Mouse (Mus musculus): ENCODE measurements at regions not wholly inside any gene's neighbourhood (a gene's known extent, or its start where the extent isn't known, plus 50 kb on each side); places are given as distances from the start of the nearest gene placed in this dataset.
A peak's percentile ranks its signal among the peaks of the same experiment; 100 is the strongest.

DNA sequence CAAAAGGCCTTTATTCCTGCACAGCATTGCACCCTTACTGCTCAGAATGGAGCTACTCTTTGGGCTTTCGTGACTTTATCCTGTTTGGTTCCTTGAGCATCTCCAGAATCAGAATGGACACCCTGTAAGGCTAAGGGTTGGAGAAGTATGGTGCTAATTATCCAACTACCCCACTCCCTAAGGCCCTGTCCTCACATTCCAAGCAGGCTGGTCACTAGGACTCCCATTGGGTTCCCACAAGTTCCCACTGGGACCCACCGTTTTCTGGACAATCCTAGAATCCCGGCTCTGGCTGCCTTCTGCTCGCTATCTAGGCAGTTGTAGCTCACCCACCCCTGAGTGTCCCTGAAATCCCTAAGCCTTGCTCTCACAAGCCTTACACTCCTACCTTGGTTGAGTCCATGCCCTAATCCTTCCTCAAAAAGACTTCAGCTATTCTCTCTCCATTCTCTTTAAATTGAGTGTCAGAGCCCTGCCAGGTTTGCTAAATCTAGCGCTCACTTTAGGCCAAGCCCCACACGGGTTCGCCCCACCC lies 146.1 kb downstream of the Efcab1 start:
- H3K27ac ChIP-seq (ENCODE audit: low read depth, low read length) = no peak overlapping the region
- no peaks in the 10 kb centered on the region for H3K27me3 ChIP-seq (replicated peaks; ENCODE audit: control insufficient read depth, insufficient read depth, low read length)
- H3K4me1 ChIP-seq (replicated peaks; ENCODE audit: control insufficient read depth, insufficient read depth, low read length) = no peaks in the 10 kb centered on the region
- peak overlapping the region; percentile 26; the same call in 1 of the 2 replicates for H3K4me2 ChIP-seq
- WGBS = 24% methylated on average over 7 of the region's 7 CpGs
- H3K9ac ChIP-seq (ENCODE audit: low read depth, low read length) = no peak overlapping the region
- no peaks in the 10 kb centered on the region for H3K36me3 ChIP-seq (ENCODE audit: control insufficient read depth, insufficient read depth, low read length)
- H3K4me3 ChIP-seq (ENCODE audit: low read depth, low read length) = no peak overlapping the region
- ATAC-seq (replicated peaks; ENCODE audit: low FRiP score) (0 out of 2 replicates have a peak, but pooled peaks have one; percentile 7), DNase-seq (ENCODE audit: low spot score) (no peak)
- H3K9me3 ChIP-seq (ENCODE audit: control insufficient read depth, low read length) = no peaks in the 10 kb centered on the region

DNA sequence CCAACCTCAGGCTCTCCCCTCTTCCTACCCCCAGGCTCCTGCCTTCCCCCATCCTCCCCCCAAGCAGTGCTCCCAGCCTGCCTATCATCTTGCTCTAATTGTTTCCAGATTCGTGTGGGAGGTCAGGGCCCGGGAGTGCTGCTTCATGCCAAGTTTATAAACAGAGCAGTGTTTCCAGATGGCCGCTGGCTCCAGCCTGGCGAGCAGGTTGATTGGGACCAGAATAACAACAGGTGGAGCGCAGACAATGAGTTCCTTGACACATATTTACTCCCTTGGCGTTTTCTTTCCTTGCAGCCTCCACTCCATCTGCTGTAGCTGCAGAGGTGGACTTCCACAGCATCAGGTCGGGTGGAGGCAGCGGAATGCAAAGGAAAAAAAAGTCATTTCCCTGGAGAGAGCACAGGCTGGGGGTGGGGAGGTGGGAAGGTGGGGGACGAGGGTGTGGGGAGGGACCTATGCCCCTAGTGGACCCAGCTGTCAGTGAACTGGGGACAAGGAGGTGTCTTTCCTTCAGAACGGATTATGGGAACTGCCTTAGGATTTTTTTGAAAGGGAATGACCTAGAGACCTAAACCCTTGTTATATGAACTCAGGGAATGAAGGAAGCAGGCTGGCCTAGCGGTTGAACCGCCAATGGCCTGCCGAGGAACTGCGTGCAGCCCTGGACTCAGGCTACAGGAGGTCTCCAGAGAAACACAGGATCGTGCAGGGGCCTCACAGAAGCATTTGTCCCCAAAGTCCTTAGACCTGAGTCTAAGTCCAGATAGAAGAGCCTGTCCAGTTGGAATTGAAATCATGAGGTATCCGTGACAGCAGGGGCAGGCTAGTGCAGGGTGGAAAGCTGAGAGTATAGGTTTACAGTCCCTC lies 146.8 kb downstream of the Efcab1 start:
- H3K27me3 ChIP-seq (replicated peaks; ENCODE audit: control insufficient read depth, insufficient read depth, low read length) = no peaks in the 10 kb centered on the region
- H3K36me3 ChIP-seq (ENCODE audit: control insufficient read depth, insufficient read depth, low read length) = no peaks in the 10 kb centered on the region
- H3K27ac ChIP-seq (ENCODE audit: low read depth, low read length) = peak overlapping the region; percentile 28
- 11% methylated on average over 16 of the region's 16 CpGs for WGBS
- no peaks in the 10 kb centered on the region for H3K4me1 ChIP-seq (replicated peaks; ENCODE audit: control insufficient read depth, insufficient read depth, low read length)
- DNase-seq (ENCODE audit: low spot score) = peak; percentile 43
- H3K9me3 ChIP-seq (ENCODE audit: control insufficient read depth, low read length) = no peaks in the 10 kb centered on the region
- H3K9ac ChIP-seq (ENCODE audit: low read depth, low read length) = no peak overlapping the region
- H3K4me2 ChIP-seq = peak overlapping the region; percentile 26; the same call in 1 of the 2 replicates
- peak; percentile 53 for ATAC-seq (replicated peaks; ENCODE audit: low FRiP score)
- H3K4me3 ChIP-seq (ENCODE audit: low read depth, low read length) = no peak overlapping the region

DNA sequence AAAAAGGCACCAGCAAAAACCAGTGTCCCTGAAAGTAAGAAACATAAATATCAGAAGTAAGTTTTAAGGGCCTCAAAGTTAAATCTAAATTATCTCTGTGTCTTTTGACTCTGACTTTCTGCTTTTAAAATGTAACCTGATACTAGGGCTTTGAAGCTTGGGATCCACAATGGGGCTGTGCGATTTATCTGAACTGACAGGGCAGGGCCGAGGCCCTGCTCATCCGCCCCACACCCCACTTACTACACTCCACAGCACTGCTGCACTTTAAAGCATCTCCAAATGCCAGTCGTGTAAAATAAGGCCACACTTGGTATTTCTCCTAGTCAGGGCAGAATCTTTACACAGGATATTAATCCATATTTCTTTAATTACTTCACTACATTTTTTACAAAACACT lies 147.4 kb downstream of the Efcab1 start:
- WGBS = 16% methylated on average over 4 of the region's 4 CpGs
- H3K36me3 ChIP-seq (ENCODE audit: control insufficient read depth, insufficient read depth, low read length) = no peaks in the 10 kb centered on the region
- H3K27ac ChIP-seq (ENCODE audit: low read depth, low read length) = no peak overlapping the region
- H3K4me3 ChIP-seq (ENCODE audit: low read depth, low read length) = no peak overlapping the region
- no peaks in the 10 kb centered on the region for H3K27me3 ChIP-seq (replicated peaks; ENCODE audit: control insufficient read depth, insufficient read depth, low read length)
- DNase-seq (ENCODE audit: low spot score) = no peak
- no peaks in the 10 kb centered on the region for H3K4me1 ChIP-seq (replicated peaks; ENCODE audit: control insufficient read depth, insufficient read depth, low read length)
- 0 out of 2 replicates have a peak, but pooled peaks have one; percentile 39 for ATAC-seq (replicated peaks; ENCODE audit: low FRiP score)
- no peak overlapping the region for H3K4me2 ChIP-seq
- no peak overlapping the region for H3K9ac ChIP-seq (ENCODE audit: low read depth, low read length)
- H3K9me3 ChIP-seq (ENCODE audit: control insufficient read depth, low read length) = no peaks in the 10 kb centered on the region

DNA sequence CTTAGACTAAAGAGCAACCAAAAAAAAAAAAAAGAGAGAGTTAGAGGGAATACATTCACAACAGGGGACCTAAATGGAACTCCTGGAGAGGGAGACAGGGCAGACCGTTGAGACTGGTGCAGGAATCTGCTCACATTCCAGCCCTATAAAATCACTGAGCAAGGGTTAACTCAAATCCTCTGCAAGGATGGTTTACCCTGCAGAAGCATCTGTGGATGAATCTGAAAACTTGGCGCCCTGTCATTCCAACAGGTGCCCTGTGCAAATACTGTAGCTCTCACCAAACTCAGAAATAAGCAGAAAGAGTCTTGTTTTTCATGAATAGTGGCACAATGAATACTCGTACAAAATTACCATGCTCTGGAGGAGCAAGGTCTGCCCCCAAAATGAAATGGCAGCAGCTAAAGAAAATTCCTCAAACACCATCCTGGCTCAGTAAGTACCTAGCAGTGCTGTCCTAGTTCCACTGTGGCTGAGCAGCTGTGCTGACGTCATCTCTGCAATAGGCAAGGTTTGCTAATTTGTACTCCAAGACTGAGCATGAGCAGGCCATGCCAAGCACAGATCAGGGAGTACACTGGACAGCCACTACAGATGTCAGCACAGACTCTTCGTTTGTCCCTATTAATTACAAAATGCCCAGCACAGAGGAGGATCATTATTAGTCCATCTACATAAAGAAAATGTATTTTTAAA lies 148.0 kb downstream of the Efcab1 start:
- Histone ChIP-seq H3K27ac (ENCODE audit: low read depth, low read length) (no peak overlapping the region), H3K36me3 (ENCODE audit: control insufficient read depth, insufficient read depth, low read length) (no peaks in the 10 kb centered on the region), H3K9ac (ENCODE audit: low read depth, low read length) (no peak overlapping the region), H3K27me3 (replicated peaks; ENCODE audit: control insufficient read depth, insufficient read depth, low read length) (no peaks in the 10 kb centered on the region), H3K9me3 (ENCODE audit: control insufficient read depth, low read length) (no peaks in the 10 kb centered on the region), H3K4me3 (ENCODE audit: low read depth, low read length) (no peak overlapping the region), H3K4me1 (replicated peaks; ENCODE audit: control insufficient read depth, insufficient read depth, low read length) (no peaks in the 10 kb centered on the region), H3K4me2 (no peak overlapping the region)
- ATAC-seq (replicated peaks; ENCODE audit: low FRiP score) (no peak), DNase-seq (ENCODE audit: low spot score) (no peak)
- 45% methylated on average over 5 of the region's 5 CpGs for WGBS

DNA sequence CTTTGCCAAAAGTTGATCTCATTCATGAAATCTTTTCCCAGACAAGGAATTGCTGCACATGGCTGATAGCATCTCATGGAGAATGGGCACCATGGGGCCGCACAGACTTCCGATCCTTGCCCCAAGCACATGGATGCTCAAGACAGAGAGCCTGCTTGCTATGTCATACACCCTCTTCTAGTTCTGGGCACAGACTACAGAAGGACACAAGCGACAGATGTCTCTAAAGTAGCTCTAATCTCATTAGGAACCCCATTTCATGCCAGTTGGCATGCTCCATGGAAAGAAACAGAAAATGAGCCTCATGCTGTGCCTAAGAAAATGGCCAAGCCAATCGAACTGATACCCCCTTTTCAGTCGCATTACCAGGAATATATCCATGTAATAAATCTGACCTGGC lies 149.3 kb downstream of the Efcab1 start:
- H3K27ac ChIP-seq (ENCODE audit: low read depth, low read length) = no peak overlapping the region
- H3K4me3 ChIP-seq (ENCODE audit: low read depth, low read length) = no peak overlapping the region
- H3K9ac ChIP-seq (ENCODE audit: low read depth, low read length) = no peak overlapping the region
- DNase-seq (ENCODE audit: low spot score) (no peak), ATAC-seq (replicated peaks; ENCODE audit: low FRiP score) (no peak)
- no peaks in the 10 kb centered on the region for H3K9me3 ChIP-seq (ENCODE audit: control insufficient read depth, low read length)
- H3K27me3 ChIP-seq (replicated peaks; ENCODE audit: control insufficient read depth, insufficient read depth, low read length) = no peaks in the 10 kb centered on the region
- WGBS = 76% methylated on average over 5 of the region's 5 CpGs
- no peak overlapping the region for H3K4me2 ChIP-seq
- no peaks in the 10 kb centered on the region for H3K36me3 ChIP-seq (ENCODE audit: control insufficient read depth, insufficient read depth, low read length)
- no peaks in the 10 kb centered on the region for H3K4me1 ChIP-seq (replicated peaks; ENCODE audit: control insufficient read depth, insufficient read depth, low read length)

DNA sequence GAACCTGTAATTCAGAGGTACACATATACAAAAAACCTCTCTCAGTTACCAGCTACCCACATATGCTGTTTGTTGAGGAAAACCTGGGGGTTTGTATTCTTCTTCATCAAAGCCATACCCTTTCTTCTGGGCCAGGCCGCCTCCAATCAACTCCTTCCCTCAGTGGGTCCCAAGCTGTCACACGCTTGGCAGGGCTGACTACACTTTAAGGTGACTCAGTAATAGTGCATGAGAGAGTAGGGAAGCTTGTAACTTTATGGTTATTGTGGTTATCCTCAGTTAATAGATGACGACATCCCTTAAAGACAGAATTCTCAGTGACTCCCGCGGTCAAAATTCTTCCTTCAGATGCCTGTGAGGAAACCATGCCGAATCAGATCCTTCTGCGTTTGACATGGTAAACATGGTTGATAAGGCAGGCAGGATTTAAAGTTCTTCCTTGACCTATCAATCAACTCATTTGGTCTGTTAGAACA lies 164.1 kb downstream of the Efcab1 start:
- H3K9ac ChIP-seq (ENCODE audit: low read depth, low read length) = no peak overlapping the region
- no peak for ATAC-seq (replicated peaks; ENCODE audit: low FRiP score)
- H3K4me3 ChIP-seq (ENCODE audit: low read depth, low read length) = no peak overlapping the region

DNA sequence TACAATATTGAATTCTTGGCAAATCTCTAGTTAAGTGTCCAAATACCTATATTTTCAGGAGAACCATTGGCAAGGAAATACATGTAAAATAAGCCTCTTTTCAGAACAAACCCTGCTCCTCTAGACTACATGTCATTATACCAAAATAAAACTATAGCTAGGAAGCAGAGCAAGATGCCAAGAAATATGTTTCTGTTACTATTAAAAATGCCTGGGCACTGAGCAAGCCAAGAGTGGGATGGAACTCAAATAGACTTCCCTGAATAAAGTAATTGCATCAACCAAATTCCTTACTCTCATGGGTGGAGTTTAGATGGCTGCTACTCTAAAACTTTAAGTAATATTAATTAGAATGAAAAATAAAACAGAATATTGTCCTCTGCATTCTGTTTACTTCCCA lies 168.0 kb downstream of the Efcab1 start:
- no peak overlapping the region for H3K4me3 ChIP-seq (ENCODE audit: low read depth, low read length)
- H3K36me3 ChIP-seq (ENCODE audit: control insufficient read depth, insufficient read depth, low read length) = no peaks in the 10 kb centered on the region
- H3K27me3 ChIP-seq (replicated peaks; ENCODE audit: control insufficient read depth, insufficient read depth, low read length) = no peaks in the 10 kb centered on the region
- H3K9ac ChIP-seq (ENCODE audit: low read depth, low read length) = no peak overlapping the region
- no peak overlapping the region for H3K27ac ChIP-seq (ENCODE audit: low read depth, low read length)
- no peaks in the 10 kb centered on the region for H3K9me3 ChIP-seq (ENCODE audit: control insufficient read depth, low read length)
- H3K4me2 ChIP-seq = no peak overlapping the region
- DNase-seq (ENCODE audit: low spot score) (no peak), ATAC-seq (replicated peaks; ENCODE audit: low FRiP score) (no peak)
- no peaks in the 10 kb centered on the region for H3K4me1 ChIP-seq (replicated peaks; ENCODE audit: control insufficient read depth, insufficient read depth, low read length)

More for the DNA sequence above, 164.1 kb downstream of the Efcab1 start:
- DNase-seq (ENCODE audit: low spot score) = no peak
- H3K9me3 ChIP-seq (ENCODE audit: control insufficient read depth, low read length) = no peaks in the 10 kb centered on the region
- no peak overlapping the region for H3K4me2 ChIP-seq
- WGBS = 74% methylated on average over 7 of the region's 7 CpGs
- no peaks in the 10 kb centered on the region for H3K27me3 ChIP-seq (replicated peaks; ENCODE audit: control insufficient read depth, insufficient read depth, low read length)
- no peaks in the 10 kb centered on the region for H3K36me3 ChIP-seq (ENCODE audit: control insufficient read depth, insufficient read depth, low read length)
- H3K27ac ChIP-seq (ENCODE audit: low read depth, low read length) = no peak overlapping the region
- H3K4me1 ChIP-seq (replicated peaks; ENCODE audit: control insufficient read depth, insufficient read depth, low read length) = no peaks in the 10 kb centered on the region

DNA sequence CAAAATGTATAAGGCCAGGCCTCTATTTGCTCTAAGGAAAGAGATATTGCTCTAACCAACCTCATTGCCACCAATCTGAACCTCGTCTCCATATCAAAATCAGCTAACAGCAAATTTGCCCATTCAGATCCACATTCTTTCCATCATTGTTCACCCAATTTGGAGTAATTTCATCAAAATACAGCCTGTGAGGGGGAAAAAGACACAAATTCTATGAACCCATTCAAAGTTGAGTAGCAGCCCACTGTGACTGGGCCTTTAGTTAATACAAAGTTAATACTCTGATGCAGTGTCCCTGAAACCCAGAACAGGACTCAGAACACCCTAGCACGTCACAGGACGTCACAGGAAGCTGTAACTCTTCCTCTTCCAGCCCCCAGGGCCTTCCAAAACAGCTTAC lies 177.3 kb downstream of the Efcab1 start:
- 51% methylated on average over 3 of the region's 3 CpGs for WGBS
- H3K4me3 ChIP-seq (ENCODE audit: low read depth, low read length) = no peak overlapping the region
- no peaks in the 10 kb centered on the region for H3K36me3 ChIP-seq (ENCODE audit: control insufficient read depth, insufficient read depth, low read length)
- H3K27me3 ChIP-seq (replicated peaks; ENCODE audit: control insufficient read depth, insufficient read depth, low read length) = peaks cover 11% of the 10 kb centered on the region
- ATAC-seq (replicated peaks; ENCODE audit: low FRiP score) (no peak), DNase-seq (ENCODE audit: low spot score) (no peak)
- H3K9ac ChIP-seq (ENCODE audit: low read depth, low read length) = no peak overlapping the region
- H3K9me3 ChIP-seq (ENCODE audit: control insufficient read depth, low read length) = no peaks in the 10 kb centered on the region
- no peaks in the 10 kb centered on the region for H3K4me1 ChIP-seq (replicated peaks; ENCODE audit: control insufficient read depth, insufficient read depth, low read length)
- H3K4me2 ChIP-seq = no peak overlapping the region
- H3K27ac ChIP-seq (ENCODE audit: low read depth, low read length) = no peak overlapping the region

Measured in liver, embryonic 11.5 days (tissue).